Mouse (Mus musculus) kidney, postnatal 4 days (tissue): ENCODE measurements around the gene Tmem236.

Experiments used
- DNase-seq, 2 experiments: peaks; one replicate each; pipeline ENCODE4 v3.0.0; 2021; ENCODE audit warnings: mixed read lengths in 2 of 2

Gene Tmem236

GRCm38 (mm10) chr2:14174334-14174733, at the start of gene Tmem236:
Gene Tmem236 (plus strand): TSS chr2:14174523.
- no peak for DNase-seq

GRCm38 (mm10) chr2:14126387-14126786, 47.9 kb upstream of the Tmem236 start:
- no peak for DNase-seq

GRCm38 (mm10) chr2:14127629-14128028, 46.7 kb upstream of the Tmem236 start:
- no peak for DNase-seq

GRCm38 (mm10) chr2:14130641-14131339, 43.5 kb upstream of the Tmem236 start:
- no peak for DNase-seq

GRCm38 (mm10) chr2:14132468-14133326, 41.6 kb upstream of the Tmem236 start:
- DNase-seq = no peak

GRCm38 (mm10) chr2:14136906-14137305, 37.4 kb upstream of the Tmem236 start:
- DNase-seq = peak; percentile 38 to 40

GRCm38 (mm10) chr2:14139590-14139989, 34.7 kb upstream of the Tmem236 start:
- DNase-seq = no peak

- no peak for DNase-seq
Observed at GRCm38 (mm10) chr2:14140044-14140443, 34.3 kb upstream of the Tmem236 start.

GRCm38 (mm10) chr2:14145311-14145710, 29.0 kb upstream of the Tmem236 start:
- DNase-seq = no peak

- DNase-seq = no peak
Observed at GRCm38 (mm10) chr2:14146913-14147312, 27.4 kb upstream of the Tmem236 start.

- DNase-seq = peak in 1 of 2 experiments; percentile 17
Observed at GRCm38 (mm10) chr2:14150829-14151228, 23.5 kb upstream of the Tmem236 start.

- DNase-seq = no peak
Observed at GRCm38 (mm10) chr2:14151854-14152253, 22.5 kb upstream of the Tmem236 start.

GRCm38 (mm10) chr2:14159047-14159446, 15.3 kb upstream of the Tmem236 start:
- no peak for DNase-seq

- DNase-seq = no peak
Observed at GRCm38 (mm10) chr2:14159756-14160155, 14.6 kb upstream of the Tmem236 start.

- no peak for DNase-seq
Observed at GRCm38 (mm10) chr2:14164459-14165030, 9.8 kb upstream of the Tmem236 start.

- DNase-seq = no peak
Observed at GRCm38 (mm10) chr2:14165066-14165465, 9.3 kb upstream of the Tmem236 start.

- DNase-seq = peak in 1 of 2 experiments; percentile 17
Observed at GRCm38 (mm10) chr2:14165618-14166344, 8.5 kb upstream of the Tmem236 start.

GRCm38 (mm10) chr2:14167721-14168120, 6.6 kb upstream of the Tmem236 start:
- DNase-seq = no peak

GRCm38 (mm10) chr2:14176460-14177193, 2.3 kb downstream of the Tmem236 start:
- no peak for DNase-seq

- DNase-seq = no peak
Observed at GRCm38 (mm10) chr2:14184375-14184774, 10.1 kb downstream of the Tmem236 start.

- DNase-seq = no peak
Observed at GRCm38 (mm10) chr2:14190684-14191083, 16.4 kb downstream of the Tmem236 start.

GRCm38 (mm10) chr2:14191601-14192000, 17.3 kb downstream of the Tmem236 start:
- no peak for DNase-seq
